Mouse (Mus musculus) midbrain, embryonic 14.5 days (tissue): ENCODE results near the gene Fstl3. TPM values are rescaled to one million over a fixed set of nuclear protein-coding genes. Genes with fewer than 3 reads are reported as not detected.
A peak's percentile ranks its signal among the peaks of the same experiment; 100 is the strongest.

ENCODE experiments used
- ATAC-seq: fragments of 200-750 bp; cut with Nextera tagmentation; 2 replicates; pipeline ENCODE4 v1.8.0; 2017; ENCODE audit warnings: moderate number of reproducible peaks, moderate library complexity; ENCODE audit not compliant: low FRiP score, low TSS enrichment
- DNase-seq: peaks from one replicate; pipeline ENCODE4 v3.0.0-alpha.2; 2015
- H3K27ac ChIP-seq: fragments of 300-500 bp; sonication (generic); replicated peaks from 2 replicates; pipeline ENCODE4 v1.5.1; 2014; ENCODE audit warnings: mild to moderate bottlenecking, low read depth, low read length, moderate library complexity
- H3K27me3 ChIP-seq: fragments of 300-500 bp; sonication (generic); 2 replicates; pipeline ENCODE4 v1.6.1; 2014; ENCODE audit warnings: low read length, control low read depth, mixed read lengths; ENCODE audit not compliant: control insufficient read depth, insufficient read depth
- H3K36me3 ChIP-seq: fragments of 300-500 bp; sonication (generic); 2 replicates; pipeline ENCODE4 v1.6.1; 2014; ENCODE audit warnings: low read length, control low read depth; ENCODE audit not compliant: control insufficient read depth, insufficient read depth
- H3K4me1 ChIP-seq: fragments of 300-500 bp; sonication (generic); 2 replicates; pipeline ENCODE4 v1.6.1; 2014; ENCODE audit warnings: mild to moderate bottlenecking, antibody characterized with exemption, low read length, control low read depth; ENCODE audit not compliant: control insufficient read depth, insufficient read depth
- H3K4me2 ChIP-seq: fragments of 300-500 bp; sonication (generic); 2 replicates; pipeline ENCODE4 v1.6.1; 2014; ENCODE audit warnings: mild to moderate bottlenecking, low read length, moderate library complexity
- H3K4me3 ChIP-seq: fragments of 300-500 bp; sonication (generic); replicated peaks from 2 replicates; pipeline ENCODE4 v1.5.1; 2014; ENCODE audit warnings: low read depth, low read length
- H3K9ac ChIP-seq: fragments of 300-500 bp; sonication (generic); replicated peaks from 2 replicates; pipeline ENCODE4 v1.6.1; 2014; ENCODE audit warnings: mild to moderate bottlenecking, low read length, moderate library complexity
- H3K9me3 ChIP-seq: fragments of 300-500 bp; sonication (generic); 2 replicates; pipeline ENCODE4 v1.6.1; 2016; ENCODE audit warnings: low read length, control low read depth, mixed read lengths; ENCODE audit not compliant: control insufficient read depth
- WGBS: fragments of 180-500 bp; shearing (Covaris S2); extraction: QIAGEN DNeasy Blood & Tissue Kit; methylation state at CpG from one replicate; pipeline ENCODE4 v1.1.7; 2014; 5-methylcytosine and 5-hydroxymethylcytosine counted together
- polyA plus RNA-seq: library from polyadenylated mRNA; unstranded; fragments of >200 nt; fragmentation: Nextera tagmentation; extraction: Ambion mirVana; gene quantifications from 2 replicates; pipeline ENCODE4 v1.2.1, GENCODE M21; 2014

Fstl3 gene
- polyA plus RNA-seq, 1 experiment from 2014 or later, result 1.5 TPM

- Histone ChIP-seq H3K4me1 (peaks cover 32% of the 10 kb centered on the region), H3K27ac (peak overlapping the region; percentile 55), H3K9ac (peak overlapping the region; percentile 18; the same call in 1 of the 2 replicates), H3K4me2 (peak overlapping the region; percentile 37), H3K36me3 (no peaks in the 10 kb centered on the region; the same call in 1 of the 2 replicates), H3K27me3 (no peaks in the 10 kb centered on the region), H3K9me3 (no peaks in the 10 kb centered on the region), H3K4me3 (no peak overlapping the region; the same call in 1 of the 2 replicates)
- no peak for DNase-seq
- WGBS, result 48% methylated on average over 15 of the region's 15 CpGs
- no peak for ATAC-seq
Measured at GRCm38 (mm10) chr10:79797326-79797725, 20.3 kb downstream of the Fstl3 start.

GRCm38 (mm10) chr10:79798289-79798928, 21.3 kb downstream of the Fstl3 start:
- H3K36me3 ChIP-seq, result no peaks in the 10 kb centered on the region; the same call in 1 of the 2 replicates
- no peaks in the 10 kb centered on the region for H3K9me3 ChIP-seq
- H3K27ac ChIP-seq, result no peak overlapping the region
- no peak overlapping the region for H3K4me3 ChIP-seq
- no peaks in the 10 kb centered on the region for H3K27me3 ChIP-seq
- DNase-seq (no peak), ATAC-seq (no peak)
- no peak overlapping the region for H3K9ac ChIP-seq
- peaks cover 43% of the 10 kb centered on the region for H3K4me1 ChIP-seq
- no peak overlapping the region for H3K4me2 ChIP-seq
- WGBS, result 92% methylated on average over 12 of the region's 12 CpGs

GRCm38 (mm10) chr10:79800508-79800907, 23.4 kb downstream of the Fstl3 start:
- no peaks in the 10 kb centered on the region for H3K27me3 ChIP-seq
- no peak for ATAC-seq
- no peak overlapping the region for H3K9ac ChIP-seq
- no peaks in the 10 kb centered on the region for H3K9me3 ChIP-seq
- peaks cover 55% of the 10 kb centered on the region for H3K4me1 ChIP-seq
- WGBS, result 83% methylated on average over 11 of the region's 11 CpGs
- no peak overlapping the region for H3K4me3 ChIP-seq
- H3K36me3 ChIP-seq, result no peaks in the 10 kb centered on the region; the same call in 1 of the 2 replicates
- no peak for DNase-seq
- H3K4me2 ChIP-seq, result no peak overlapping the region
- no peak overlapping the region for H3K27ac ChIP-seq

- DNase-seq (no peak), ATAC-seq (no peak)
- H3K9me3 ChIP-seq, result no peaks in the 10 kb centered on the region
- no peaks in the 10 kb centered on the region for H3K27me3 ChIP-seq
- peak overlapping the region; percentile 29; the same call in 1 of the 2 replicates for H3K9ac ChIP-seq
- peaks cover 48% of the 10 kb centered on the region for H3K4me1 ChIP-seq
- H3K27ac ChIP-seq, result peak overlapping the region; percentile 95
- WGBS, result 35% methylated on average over 3 of the region's 3 CpGs
- H3K4me2 ChIP-seq, result peak overlapping the region; percentile 28; the same call in 1 of the 2 replicates
- no peak overlapping the region for H3K4me3 ChIP-seq
- H3K36me3 ChIP-seq, result no peaks in the 10 kb centered on the region; the same call in none of the 2 replicates
Measured at GRCm38 (mm10) chr10:79801837-79802236, 24.8 kb downstream of the Fstl3 start.

- Histone ChIP-seq H3K27me3 (no peaks in the 10 kb centered on the region), H3K9ac (peak overlapping the region; percentile 29), H3K27ac (peak overlapping the region; percentile 95), H3K4me3 (no peak overlapping the region), H3K4me2 (peak overlapping the region; percentile 28), H3K36me3 (peaks cover 3% of the 10 kb centered on the region), H3K9me3 (no peaks in the 10 kb centered on the region), H3K4me1 (peaks cover 43% of the 10 kb centered on the region)
- ATAC-seq (no peak), DNase-seq (no peak)
- WGBS, result 28% methylated on average over 11 of the region's 11 CpGs
Measured at GRCm38 (mm10) chr10:79802331-79802971, 25.4 kb downstream of the Fstl3 start.

- ATAC-seq, result peak; percentile 92
Measured at GRCm38 (mm10) chr10:79803716-79804323, 26.7 kb downstream of the Fstl3 start.

GRCm38 (mm10) chr10:79805636-79806035, 28.6 kb downstream of the Fstl3 start:
- peaks cover 34% of the 10 kb centered on the region for H3K36me3 ChIP-seq
- no peaks in the 10 kb centered on the region for H3K9me3 ChIP-seq
- no peak overlapping the region for H3K4me2 ChIP-seq
- H3K27ac ChIP-seq, result no peak overlapping the region; the same call in 1 of the 2 replicates
- no peak for ATAC-seq
- H3K27me3 ChIP-seq, result no peaks in the 10 kb centered on the region
- H3K4me1 ChIP-seq, result peaks cover 42% of the 10 kb centered on the region
- 79% methylated on average over 11 of the region's 11 CpGs for WGBS
- no peak overlapping the region for H3K9ac ChIP-seq
- no peak overlapping the region for H3K4me3 ChIP-seq
- DNase-seq, result no peak

More at GRCm38 (mm10) chr10:79803716-79804323, 26.7 kb downstream of the Fstl3 start:
- peaks cover 42% of the 10 kb centered on the region for H3K4me1 ChIP-seq
- peak overlapping the region; percentile 95 for H3K27ac ChIP-seq
- H3K27me3 ChIP-seq, result no peaks in the 10 kb centered on the region
- H3K4me2 ChIP-seq, result peak overlapping the region; percentile 64
- WGBS, result 1% methylated on average over 29 of the region's 29 CpGs
- peak overlapping the region; percentile 18 for H3K4me3 ChIP-seq
- H3K9me3 ChIP-seq, result no peaks in the 10 kb centered on the region
- peaks cover 17% of the 10 kb centered on the region for H3K36me3 ChIP-seq
- no peak overlapping the region; the same call in 1 of the 2 replicates for H3K9ac ChIP-seq
- peak; percentile 96 for DNase-seq

- peaks cover 42% of the 10 kb centered on the region for H3K4me1 ChIP-seq
- ATAC-seq (no peak), DNase-seq (no peak)
- no peaks in the 10 kb centered on the region for H3K9me3 ChIP-seq
- no peaks in the 10 kb centered on the region for H3K27me3 ChIP-seq
- H3K4me3 ChIP-seq, result no peak overlapping the region
- peaks cover 41% of the 10 kb centered on the region for H3K36me3 ChIP-seq
- 91% methylated on average over 9 of the region's 9 CpGs for WGBS
- peak overlapping the region; percentile 26; the same call in 1 of the 2 replicates for H3K27ac ChIP-seq
- no peak overlapping the region for H3K9ac ChIP-seq
- no peak overlapping the region for H3K4me2 ChIP-seq
Measured at GRCm38 (mm10) chr10:79806331-79806730, 29.3 kb downstream of the Fstl3 start.
